Mouse (Mus musculus) olfactory bulb, adult 2 months (tissue): ENCODE measurements around the gene Sec1. TPM values are rescaled to one million over a fixed set of nuclear protein-coding genes. Genes with fewer than 3 reads are reported as not detected.

Experiments used
- H3K27ac ChIP-seq: fragments of 200-500 bp; 2 replicates; pipeline ENCODE4 v1.5.1; 2012; ENCODE audit warnings: low read depth, low read length; ENCODE audit not compliant: insufficient read depth
- H3K4me1 ChIP-seq: fragments of 200-500 bp; 2 replicates; pipeline ENCODE4 v1.6.1; 2012; ENCODE audit warnings: low read length; ENCODE audit not compliant: control insufficient read depth, insufficient read depth
- H3K4me3 ChIP-seq: fragments of 200-500 bp; 2 replicates; pipeline ENCODE4 v1.5.1; 2012; ENCODE audit warnings: mild to moderate bottlenecking, low read depth, low read length, moderate library complexity; ENCODE audit not compliant: insufficient read depth
- CTCF ChIP-seq: fragments of 200-500 bp; IDR thresholded peaks from 2 replicates; pipeline ENCODE4 v1.5.1; 2012; ENCODE audit warnings: low read depth, mild to moderate bottlenecking, low read length, moderate library complexity; ENCODE audit not compliant: insufficient read depth
- POLR2A ChIP-seq: fragments of 200-500 bp; IDR thresholded peaks from 2 replicates; pipeline ENCODE4 v1.6.1; 2012; ENCODE audit warnings: mild to moderate bottlenecking, low read depth, low read length, moderate library complexity; ENCODE audit not compliant: insufficient read depth
- WGBS: fragments of 180-500 bp; shearing (Covaris S2); methylation state at CpG from one replicate; pipeline ENCODE4 v1.1.7; 2018; 5-methylcytosine and 5-hydroxymethylcytosine counted together
- polyA plus RNA-seq: library from polyadenylated mRNA; stranded (reverse); fragments of >200 nt; gene quantifications from 2 replicates; pipeline ENCODE4 v1.2.4, GENCODE M21; 2012; ENCODE audit warnings: low replicate concordance; ENCODE audit not compliant: missing spikeins, insufficient read depth, insufficient read length

The Sec1 gene
- polyA plus RNA-seq, 1 experiment, result not detected

- H3K4me3 ChIP-seq, result peak overlapping the region; percentile 35
- H3K27ac ChIP-seq, result no peak overlapping the region
- WGBS, result 25% methylated on average over 35 of the region's 35 CpGs
- no peak for TF ChIP-seq POLR2A
- TF ChIP-seq CTCF, result no peak
- peaks cover 18% of the 10 kb centered on the region for H3K4me1 ChIP-seq
Measured at GRCm38 (mm10) chr7:45632499-45632898, 61.7 kb downstream of the Sec1 start.

DNA sequence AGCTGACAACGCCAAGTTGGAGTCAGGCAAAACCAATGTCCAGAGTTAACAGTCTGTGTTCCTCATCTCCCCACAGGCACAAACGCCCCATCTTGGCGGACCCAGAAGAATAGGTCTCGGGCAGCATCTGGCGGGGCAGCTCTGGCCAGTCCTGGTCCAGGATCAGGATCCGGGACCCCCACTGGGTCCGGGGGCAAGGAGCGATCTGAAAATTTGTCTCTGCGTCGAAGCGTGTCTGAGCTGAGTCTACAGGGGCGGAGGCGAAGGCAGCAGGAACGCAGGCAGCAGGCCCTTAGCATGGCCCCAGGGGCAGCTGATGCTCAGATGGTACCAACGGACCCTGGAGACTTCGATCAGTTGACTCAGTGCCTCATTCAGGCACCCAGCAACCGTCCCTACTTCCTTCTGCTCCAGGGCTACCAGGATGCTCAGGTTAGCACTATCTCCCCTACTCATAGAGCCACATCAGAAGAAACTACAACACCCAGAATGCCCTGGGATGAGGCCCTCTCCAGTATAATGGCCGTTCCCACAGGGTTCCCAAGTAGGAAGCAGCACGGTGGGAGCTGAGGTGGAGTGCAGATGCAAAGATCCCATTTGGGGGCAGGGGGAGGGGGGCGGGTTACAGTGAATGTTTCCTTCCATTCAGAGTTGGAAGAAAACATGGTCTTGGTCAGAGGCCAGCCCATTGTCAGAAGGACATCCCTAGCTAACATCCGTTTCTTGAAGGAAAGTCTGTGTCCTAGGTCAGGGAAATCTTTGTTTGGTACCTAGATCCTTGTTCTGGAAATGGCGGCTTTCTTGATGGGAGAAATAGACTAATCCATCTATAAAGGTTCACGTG is 63.9 kb downstream of the Sec1 start:
- Histone ChIP-seq H3K27ac (no peak overlapping the region), H3K4me1 (peaks cover 18% of the 10 kb centered on the region), H3K4me3 (no peak overlapping the region)
- no peak for TF ChIP-seq CTCF
- no peak for TF ChIP-seq POLR2A
- WGBS, result 85% methylated on average over 23 of the region's 23 CpGs

DNA sequence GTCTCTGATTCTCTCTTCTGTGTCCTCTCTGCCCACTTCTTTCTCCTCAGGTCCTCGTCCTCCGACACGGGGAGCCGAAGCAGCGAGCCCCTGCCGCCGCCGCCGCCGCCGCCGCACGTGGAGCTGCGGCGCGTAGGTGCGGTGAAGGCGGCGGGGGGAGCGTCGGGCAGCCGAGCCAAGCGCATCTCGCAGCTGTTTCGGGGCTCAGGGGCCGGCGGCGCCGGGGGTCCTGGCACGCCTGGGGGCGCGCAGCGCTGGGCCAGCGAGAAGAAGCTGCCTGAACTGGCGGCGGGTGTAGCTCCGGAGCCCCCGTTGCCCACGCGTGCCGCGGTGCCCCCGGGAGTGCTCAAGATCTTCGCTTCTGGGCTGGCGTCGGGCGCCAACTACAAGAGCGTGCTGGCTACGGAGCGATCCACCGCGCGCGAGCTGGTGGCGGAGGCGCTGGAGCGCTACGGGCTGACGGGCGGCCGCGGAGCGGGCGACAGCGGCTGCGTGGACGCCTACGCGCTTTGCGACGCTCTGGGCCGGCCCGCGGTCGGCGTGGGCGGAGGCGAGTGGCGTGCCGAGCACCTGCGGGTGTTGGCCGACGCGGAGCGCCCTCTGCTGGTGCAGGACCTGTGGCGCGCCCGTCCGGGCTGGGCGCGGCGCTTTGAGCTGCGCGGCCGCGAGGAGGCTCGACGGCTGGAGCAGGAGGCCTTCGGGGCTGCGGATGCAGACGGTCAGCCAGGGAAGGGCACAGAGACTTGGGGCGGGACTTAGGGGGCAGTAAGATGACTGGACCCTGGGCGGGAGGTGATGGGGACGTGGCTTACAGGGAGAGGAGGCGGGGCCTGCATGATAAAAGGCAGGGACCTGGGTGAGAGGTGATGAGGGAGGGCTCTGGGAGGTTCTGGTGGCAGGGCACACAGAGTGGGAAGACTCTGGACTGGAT is 65.6 kb downstream of the Sec1 start:
- Histone ChIP-seq H3K27ac (no peak overlapping the region), H3K4me1 (peaks cover 18% of the 10 kb centered on the region), H3K4me3 (peak overlapping the region; percentile 57)
- peak; percentile 52; the same call in 1 of the 2 replicates for TF ChIP-seq POLR2A
- peak; percentile 84; the same call in 1 of the 2 replicates for TF ChIP-seq CTCF
- WGBS, result 1% methylated on average over 105 of the region's 105 CpGs

Other genes with a start within 250 kb of the Sec1 start
- gene Ftl1, start 234.5 kb downstream of the Sec1 start, polyA plus RNA-seq, result 553 and 835 TPM in 2 replicates
- not detected in 2 replicates for gene Bax, start 227.5 kb downstream of the Sec1 start, polyA plus RNA-seq
- not detected in 2 replicates for gene Tulp2, start 212.5 kb downstream of the Sec1 start, polyA plus RNA-seq
- gene Gm45808, start 207.6 kb downstream of the Sec1 start, polyA plus RNA-seq, result not detected in 2 replicates
- not detected in 2 replicates for gene Dhdh, start 205.6 kb downstream of the Sec1 start, polyA plus RNA-seq
- gene Nucb1, start 184.0 kb downstream of the Sec1 start, polyA plus RNA-seq, result not detected in 2 replicates
- gene Ppp1r15a, start 168.1 kb downstream of the Sec1 start, polyA plus RNA-seq, result not detected in 2 replicates
- not detected in 2 replicates for gene Plekha4, start 168.1 kb downstream of the Sec1 start, polyA plus RNA-seq
- not detected in 2 replicates for gene Hsd17b14, start 139.5 kb downstream of the Sec1 start, polyA plus RNA-seq
- not detected in 2 replicates for gene Bcat2, start 124.2 kb downstream of the Sec1 start, polyA plus RNA-seq
- not detected in 2 replicates for gene Fgf21, start 78.9 kb downstream of the Sec1 start, polyA plus RNA-seq
- not detected in 2 replicates for gene Fut1, start 77.1 kb downstream of the Sec1 start, polyA plus RNA-seq
- gene Izumo1, start 72.6 kb downstream of the Sec1 start, polyA plus RNA-seq, result not detected in 2 replicates
- not detected in 2 replicates for gene Rasip1, start 66.9 kb downstream of the Sec1 start, polyA plus RNA-seq
- gene Mamstr, start 54.4 kb downstream of the Sec1 start, polyA plus RNA-seq, result not detected in 2 replicates
- gene Fut2, start 28.0 kb downstream of the Sec1 start, polyA plus RNA-seq, result not detected in 2 replicates
- not detected in 2 replicates for gene Ntn5, start 10.4 kb downstream of the Sec1 start, polyA plus RNA-seq
- gene Car11, start 5.4 kb upstream of the Sec1 start, polyA plus RNA-seq, result not detected in 2 replicates
- gene Dbp, start 10.7 kb upstream of the Sec1 start, polyA plus RNA-seq, result 386 TPM in 1 of 2 replicates, not detected in the other
- not detected in 2 replicates for gene Rpl18, start 21.1 kb upstream of the Sec1 start, polyA plus RNA-seq
- gene Sphk2, start 23.6 kb upstream of the Sec1 start, polyA plus RNA-seq, result not detected in 2 replicates
- not detected in 2 replicates for gene Fam83e, start 26.8 kb upstream of the Sec1 start, polyA plus RNA-seq
- gene Spaca4, start 31.4 kb upstream of the Sec1 start, polyA plus RNA-seq, result not detected in 2 replicates
- not detected in 2 replicates for gene Lmtk3, start 89.3 kb upstream of the Sec1 start, polyA plus RNA-seq
- gene Sult2b1, start 90.3 kb upstream of the Sec1 start, polyA plus RNA-seq, result not detected in 2 replicates
- gene Cyth2, start 120.2 kb upstream of the Sec1 start, polyA plus RNA-seq, result not detected in 2 replicates
- gene Kcnj14, start 130.4 kb upstream of the Sec1 start, polyA plus RNA-seq, result not detected in 2 replicates
- gene Grwd1, start 136.5 kb upstream of the Sec1 start, polyA plus RNA-seq, result not detected in 2 replicates
- not detected in 2 replicates for gene Kdelr1, start 178.4 kb upstream of the Sec1 start, polyA plus RNA-seq
- not detected in 2 replicates for gene Grin2d, start 184.0 kb upstream of the Sec1 start, polyA plus RNA-seq
- gene Syngr4, start 202.3 kb upstream of the Sec1 start, polyA plus RNA-seq, result not detected in 2 replicates
- not detected in 2 replicates for gene Tmem143, start 202.5 kb upstream of the Sec1 start, polyA plus RNA-seq
- gene Emp3, start 227.0 kb upstream of the Sec1 start, polyA plus RNA-seq, result not detected in 2 replicates
- gene Ccdc114, start 229.7 kb upstream of the Sec1 start, polyA plus RNA-seq, result not detected in 2 replicates